Mouse (Mus musculus) cerebellum, adult 2 months (tissue): ENCODE measurements around the gene Plcb3.

Experiments
- CTCF ChIP-seq: fragments of 200-500 bp; IDR thresholded peaks from 2 replicates; pipeline ENCODE4 v1.5.1; 2011; ENCODE audit warnings: low read depth, mild to moderate bottlenecking, control low read depth, low read length, moderate library complexity, borderline replicate concordance; ENCODE audit not compliant: insufficient read depth
- POLR2A ChIP-seq: fragments of 200-500 bp; IDR thresholded peaks from 2 replicates; pipeline ENCODE4 v1.6.1; 2011; ENCODE audit warnings: low read length, control low read depth, borderline replicate concordance; ENCODE audit not compliant: insufficient read depth

- no peak for TF ChIP-seq CTCF
- TF ChIP-seq POLR2A, result no peak
Observed at GRCm38 (mm10) chr19:6948186-6948585, 28.1 kb downstream of the Plcb3 start.
